Mouse (Mus musculus) cerebellum, postnatal 4 days (tissue): Measurements from ENCODE around the gene Snd1.

ENCODE experiments used
- DNase-seq, 2 experiments: peaks; one replicate each; pipeline ENCODE4 v3.0.0; 2022; ENCODE audit warnings: low spot score in 2 of 2, mixed read lengths in 1 of 2

Snd1 gene

GRCm38 (mm10) chr6:28635531-28636348, 160.8 kb downstream of the Snd1 start:
- no peak for DNase-seq

GRCm38 (mm10) chr6:28640088-28640487, 165.1 kb downstream of the Snd1 start:
- no peak for DNase-seq

- no peak for DNase-seq
These were observed 168.0 kb downstream of the Snd1 start for GRCm38 (mm10) chr6:28642909-28643308.

GRCm38 (mm10) chr6:28645231-28645630, 170.3 kb downstream of the Snd1 start:
- DNase-seq, result no peak

GRCm38 (mm10) chr6:28656511-28656910, 181.6 kb downstream of the Snd1 start:
- no peak for DNase-seq

- no peak for DNase-seq
These were observed 188.1 kb downstream of the Snd1 start for GRCm38 (mm10) chr6:28663004-28663403.

GRCm38 (mm10) chr6:28663670-28664069, 188.7 kb downstream of the Snd1 start:
- DNase-seq, result no peak

GRCm38 (mm10) chr6:28664716-28665115, 189.8 kb downstream of the Snd1 start:
- no peak for DNase-seq

GRCm38 (mm10) chr6:28667586-28667985, 192.6 kb downstream of the Snd1 start:
- no peak for DNase-seq

- DNase-seq, result no peak
These were observed 194.3 kb downstream of the Snd1 start for GRCm38 (mm10) chr6:28669251-28669650.

GRCm38 (mm10) chr6:28672388-28672787, 197.4 kb downstream of the Snd1 start:
- no peak for DNase-seq

GRCm38 (mm10) chr6:28674686-28675085, 199.7 kb downstream of the Snd1 start:
- no peak for DNase-seq

- no peak for DNase-seq
These were observed 204.0 kb downstream of the Snd1 start for GRCm38 (mm10) chr6:28678896-28679295.

- DNase-seq, result no peak
These were observed 205.6 kb downstream of the Snd1 start for GRCm38 (mm10) chr6:28680537-28680936.

- DNase-seq, result no peak
These were observed 206.8 kb downstream of the Snd1 start for GRCm38 (mm10) chr6:28681521-28682457.

- DNase-seq, result no peak
These were observed 210.1 kb downstream of the Snd1 start for GRCm38 (mm10) chr6:28685052-28685451.

GRCm38 (mm10) chr6:28685745-28686144, 210.8 kb downstream of the Snd1 start:
- DNase-seq, result no peak

- no peak for DNase-seq
These were observed 212.8 kb downstream of the Snd1 start for GRCm38 (mm10) chr6:28687776-28688175.

GRCm38 (mm10) chr6:28692659-28693058, 217.7 kb downstream of the Snd1 start:
- no peak for DNase-seq

- DNase-seq, result no peak
These were observed 222.3 kb downstream of the Snd1 start for GRCm38 (mm10) chr6:28697214-28697613.

- no peak for DNase-seq
These were observed 229.7 kb downstream of the Snd1 start for GRCm38 (mm10) chr6:28704612-28705011.

- peak in 1 of 2 experiments; percentile 15 for DNase-seq
These were observed 230.6 kb downstream of the Snd1 start for GRCm38 (mm10) chr6:28705384-28706107.
